Mouse (Mus musculus): ENCODE measurements around the gene Gpr162. TPM values are rescaled to one million over a fixed set of nuclear protein-coding genes. Genes with fewer than 3 reads are reported as not detected.
"Not testable (repeated sequence)": the region's sequence is repeated elsewhere in the genome, so short reads cannot be mapped to it uniquely, and the experiment has no call there.

The Gpr162 gene
- polyA plus RNA-seq, 1 experiment: 177 TPM

- Histone ChIP-seq H3K4me1 (ENCODE audit: control insufficient read depth, insufficient read depth, low read length) (peaks cover 21% of the 10 kb centered on the region), H3K27ac (ENCODE audit: insufficient read depth, low read length) (no peak overlapping the region), H3K4me3 (replicated peaks; ENCODE audit: insufficient read depth, low read depth, low read length) (peak overlapping the region; percentile 83), H3K27me3 (ENCODE audit: control insufficient read depth, insufficient read depth, low read length) (no peaks in the 10 kb centered on the region)
- TF ChIP-seq CTCF (IDR thresholded peaks at IDR 0.05; ENCODE audit: borderline replicate concordance, insufficient read depth, low read depth, low read length) (no peak), POLR2A (IDR thresholded peaks at IDR 0.05; ENCODE audit: borderline replicate concordance, insufficient read depth, low read length) (no peak)
- DNase-seq: peak in 1 of 2 experiments; percentile 39
- 68% methylated on average over 24 of the region's 24 CpGs for WGBS
These were observed 51.9 kb downstream of the Gpr162 start for GRCm38 (mm10) chr6:124811701-124812560.

- Histone ChIP-seq H3K4me3 (replicated peaks; ENCODE audit: insufficient read depth, low read depth, low read length) (no peak overlapping the region), H3K27ac (ENCODE audit: insufficient read depth, low read length) (no peak overlapping the region), H3K27me3 (ENCODE audit: control insufficient read depth, insufficient read depth, low read length) (no peaks in the 10 kb centered on the region), H3K4me1 (ENCODE audit: control insufficient read depth, insufficient read depth, low read length) (peaks cover 26% of the 10 kb centered on the region)
- peak in 1 of 2 experiments; percentile 29 for DNase-seq
- TF ChIP-seq CTCF (IDR thresholded peaks at IDR 0.05; ENCODE audit: borderline replicate concordance, insufficient read depth, low read depth, low read length): no peak
- TF ChIP-seq POLR2A (IDR thresholded peaks at IDR 0.05; ENCODE audit: borderline replicate concordance, insufficient read depth, low read length): no peak
- WGBS: 37% methylated on average over 4 of the region's 4 CpGs
These were observed 52.4 kb downstream of the Gpr162 start for GRCm38 (mm10) chr6:124811403-124811665.

GRCm38 (mm10) chr6:124810566-124811402 lies 53.0 kb downstream of the Gpr162 start:
- H3K4me3 ChIP-seq (replicated peaks; ENCODE audit: insufficient read depth, low read depth, low read length); DNase-seq; H3K27me3 ChIP-seq (ENCODE audit: control insufficient read depth, insufficient read depth, low read length); H3K27ac ChIP-seq (ENCODE audit: insufficient read depth, low read length): not testable (repeated sequence)
- peaks cover 28% of the 10 kb centered on the region for H3K4me1 ChIP-seq (ENCODE audit: control insufficient read depth, insufficient read depth, low read length)
- WGBS: 59% methylated on average over 11 of the region's 11 CpGs

- Histone ChIP-seq H3K4me1 (ENCODE audit: control insufficient read depth, insufficient read depth, low read length) (peaks cover 28% of the 10 kb centered on the region), H3K4me3 (replicated peaks; ENCODE audit: insufficient read depth, low read depth, low read length) (peak overlapping the region; percentile 64), H3K27me3 (ENCODE audit: control insufficient read depth, insufficient read depth, low read length) (no peaks in the 10 kb centered on the region), H3K27ac (ENCODE audit: insufficient read depth, low read length) (peak overlapping the region; percentile 16)
- TF ChIP-seq POLR2A (IDR thresholded peaks at IDR 0.05; ENCODE audit: borderline replicate concordance, insufficient read depth, low read length): no peak; the same call in 1 of the 2 replicates
- 0 out of 2 replicates have a peak, but pooled peaks have one; percentile 21 for TF ChIP-seq CTCF (IDR thresholded peaks at IDR 0.05; ENCODE audit: borderline replicate concordance, insufficient read depth, low read depth, low read length)
- DNase-seq: no peak
- WGBS: 30% methylated on average over 14 of the region's 14 CpGs
These were observed 53.8 kb downstream of the Gpr162 start for GRCm38 (mm10) chr6:124809775-124810538.

- H3K4me3 ChIP-seq (replicated peaks; ENCODE audit: insufficient read depth, low read depth, low read length): peak overlapping the region; percentile 64
- TF ChIP-seq POLR2A (IDR thresholded peaks at IDR 0.05; ENCODE audit: borderline replicate concordance, insufficient read depth, low read length) (no peak; the same call in 1 of the 2 replicates), CTCF (IDR thresholded peaks at IDR 0.05; ENCODE audit: borderline replicate concordance, insufficient read depth, low read depth, low read length) (peak; percentile 67)
- WGBS: under 1% methylated on average over 35 of the region's 35 CpGs
- no peaks in the 10 kb centered on the region for H3K27me3 ChIP-seq (ENCODE audit: control insufficient read depth, insufficient read depth, low read length)
- peak; percentile 85 to 90 for DNase-seq
- peak overlapping the region; percentile 65 for H3K27ac ChIP-seq (ENCODE audit: insufficient read depth, low read length)
- peaks cover 24% of the 10 kb centered on the region for H3K4me1 ChIP-seq (ENCODE audit: control insufficient read depth, insufficient read depth, low read length)
These were observed 54.6 kb downstream of the Gpr162 start for GRCm38 (mm10) chr6:124809052-124809774.

Other genes with a start within 250 kb of the Gpr162 start
- 0.17 and 0.18 TPM in 2 replicates for gene C1s2, start 227.9 kb downstream of the Gpr162 start, polyA plus RNA-seq (2012; rRNA removed)
- gene Lpcat3, start 201.0 kb downstream of the Gpr162 start, polyA plus RNA-seq (2012; rRNA removed): 56.4 and 60.0 TPM in 2 replicates
- gene Emg1, start 151.8 kb downstream of the Gpr162 start, polyA plus RNA-seq (2012; rRNA removed): 93.3 and 101 TPM in 2 replicates
- 114 and 115 TPM in 2 replicates for gene Phb2, start 151.6 kb downstream of the Gpr162 start, polyA plus RNA-seq (2012; rRNA removed)
- 2.2 and 2.4 TPM in 2 replicates for gene Ptpn6, start 125.3 kb downstream of the Gpr162 start, polyA plus RNA-seq (2012; rRNA removed)
- 320 and 329 TPM in 2 replicates for gene Grcc10, start 122.6 kb downstream of the Gpr162 start, polyA plus RNA-seq (2012; rRNA removed)
- gene Gm45234, start 108.0 kb downstream of the Gpr162 start, polyA plus RNA-seq (2012; rRNA removed): not detected in 2 replicates
- 83.5 and 90.3 TPM in 2 replicates for gene Atn1, start 107.5 kb downstream of the Gpr162 start, polyA plus RNA-seq (2012; rRNA removed)
- 888 and 918 TPM in 2 replicates for gene Eno2, start 94.3 kb downstream of the Gpr162 start, polyA plus RNA-seq (2012; rRNA removed)
- gene Lrrc23, start 84.3 kb downstream of the Gpr162 start, polyA plus RNA-seq (2012; rRNA removed): 4.9 and 6.7 TPM in 2 replicates
- gene Spsb2, start 55.3 kb downstream of the Gpr162 start, polyA plus RNA-seq (2012; rRNA removed): 12.1 and 13.8 TPM in 2 replicates
- gene Tpi1, start 49.7 kb downstream of the Gpr162 start, polyA plus RNA-seq (2012; rRNA removed): 1,162 and 1,205 TPM in 2 replicates
- gene Usp5, start 34.5 kb downstream of the Gpr162 start, polyA plus RNA-seq (2012; rRNA removed): 155 and 159 TPM in 2 replicates
- 1.3 and 1.4 TPM in 2 replicates for gene Cdca3, start 34.4 kb downstream of the Gpr162 start, polyA plus RNA-seq (2012; rRNA removed)
- gene Gnb3, start 23.7 kb downstream of the Gpr162 start, polyA plus RNA-seq (2012; rRNA removed): 0.84 and 1.3 TPM in 2 replicates
- 106 and 112 TPM in 2 replicates for gene P3h3, start 6.2 kb downstream of the Gpr162 start, polyA plus RNA-seq (2012; rRNA removed)
- 0.05 and 0.26 TPM in 2 replicates for gene Cd4, start 24.2 kb upstream of the Gpr162 start, polyA plus RNA-seq (2012; rRNA removed)
- 1.5 TPM in 2 replicates for gene Lag3, start 47.7 kb upstream of the Gpr162 start, polyA plus RNA-seq (2012; rRNA removed)
- 958 and 983 TPM in 2 replicates for gene Ptms, start 56.1 kb upstream of the Gpr162 start, polyA plus RNA-seq (2012; rRNA removed)
- gene Mlf2, start 67.4 kb upstream of the Gpr162 start, polyA plus RNA-seq (2012; rRNA removed): 669 and 677 TPM in 2 replicates
- 276 and 289 TPM in 2 replicates for gene Cops7a, start 101.6 kb upstream of the Gpr162 start, polyA plus RNA-seq (2012; rRNA removed)
- gene Pianp, start 132.7 kb upstream of the Gpr162 start, polyA plus RNA-seq (2012; rRNA removed): 104 and 109 TPM in 2 replicates
- gene Zfp384, start 145.2 kb upstream of the Gpr162 start, polyA plus RNA-seq (2012; rRNA removed): 57.3 and 64.8 TPM in 2 replicates
- gene Ing4, start 175.8 kb upstream of the Gpr162 start, polyA plus RNA-seq (2012; rRNA removed): 75.7 and 80.2 TPM in 2 replicates
- 23.7 and 24.8 TPM in 2 replicates for gene Acrbp, start 185.7 kb upstream of the Gpr162 start, polyA plus RNA-seq (2012; rRNA removed)
- gene Lpar5, start 203.9 kb upstream of the Gpr162 start, polyA plus RNA-seq (2012; rRNA removed): 0.57 and 0.84 TPM in 2 replicates
- 110 and 112 TPM in 2 replicates for gene Chd4, start 232.0 kb upstream of the Gpr162 start, polyA plus RNA-seq (2012; rRNA removed)

All from cerebellum, adult 2 months (tissue).